Mouse (Mus musculus): ENCODE measurements around the gene Tnfrsf18. TPM values are rescaled to one million over a fixed set of nuclear protein-coding genes. Genes with fewer than 3 reads are reported as not detected.
A peak's percentile ranks its signal among the peaks of the same experiment; 100 is the strongest.

Tnfrsf18 gene
- total RNA-seq (2014; fragmentation: Nextera tagmentation), result 3.7 and 7.5 TPM in 2 replicates
- total RNA-seq (2017), result 2.6 and 7.0 TPM in 2 replicates

DNA sequence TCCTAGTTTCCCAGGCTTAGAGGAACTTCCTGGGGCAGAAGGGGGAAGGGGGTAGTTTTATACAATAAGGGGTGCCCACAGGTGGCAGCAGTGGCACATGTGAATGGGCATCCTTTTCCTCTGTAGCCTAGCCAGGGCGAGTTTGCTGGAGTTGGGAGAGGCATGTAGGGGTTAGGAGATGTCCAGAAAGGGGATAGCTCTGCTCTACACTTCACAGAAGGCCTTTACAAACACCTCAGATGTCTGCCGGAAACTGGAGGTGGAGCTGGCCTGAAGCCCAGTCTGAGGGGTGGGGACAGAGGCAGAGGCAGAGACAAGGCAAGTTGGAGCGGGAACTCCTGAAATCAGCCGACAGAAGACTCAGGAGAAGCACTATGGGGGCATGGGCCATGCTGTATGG lies at the start of gene Tnfrsf18:
Tnfrsf18 (plus strand) TSS at position 152 of the 400 bp plus-strand sequence.
- ATAC-seq (replicated peaks; ENCODE audit: low FRiP score, low TSS enrichment, poor library complexity, severe bottlenecking), result peak; percentile 60

DNA sequence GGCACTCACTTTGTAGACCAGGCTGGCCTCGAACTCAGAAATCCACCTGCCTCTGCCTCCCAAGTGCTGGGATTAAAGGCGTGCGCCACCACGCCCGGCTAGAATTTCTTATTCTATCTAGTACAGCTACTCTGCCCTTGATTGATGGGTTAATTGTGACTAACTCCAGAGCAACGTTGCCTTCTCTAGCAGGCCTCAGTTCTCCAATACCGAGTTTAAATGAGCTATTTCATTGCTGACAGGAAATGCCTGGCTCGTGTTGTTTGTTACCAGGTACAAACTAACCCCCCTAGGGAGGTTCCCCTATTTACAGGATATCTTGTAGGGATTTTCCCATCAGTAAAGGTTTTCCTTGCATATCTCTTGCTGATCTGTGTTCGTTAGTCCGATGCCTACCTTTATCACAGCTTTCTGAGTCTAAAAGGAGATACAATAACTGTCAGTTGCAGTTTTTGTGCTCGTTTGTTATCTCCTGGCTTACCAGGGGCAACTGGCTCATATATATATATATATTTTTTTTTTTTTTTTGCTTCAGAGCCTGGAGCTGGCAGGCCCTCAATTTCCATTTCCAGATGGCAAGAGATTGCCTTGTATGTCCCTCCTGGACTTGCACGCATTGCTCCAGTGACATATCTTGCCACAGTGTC lies 44.4 kb upstream of the Tnfrsf18 start:
- peak; percentile 73 for ATAC-seq (replicated peaks; ENCODE audit: low FRiP score, low TSS enrichment, poor library complexity, severe bottlenecking)

DNA sequence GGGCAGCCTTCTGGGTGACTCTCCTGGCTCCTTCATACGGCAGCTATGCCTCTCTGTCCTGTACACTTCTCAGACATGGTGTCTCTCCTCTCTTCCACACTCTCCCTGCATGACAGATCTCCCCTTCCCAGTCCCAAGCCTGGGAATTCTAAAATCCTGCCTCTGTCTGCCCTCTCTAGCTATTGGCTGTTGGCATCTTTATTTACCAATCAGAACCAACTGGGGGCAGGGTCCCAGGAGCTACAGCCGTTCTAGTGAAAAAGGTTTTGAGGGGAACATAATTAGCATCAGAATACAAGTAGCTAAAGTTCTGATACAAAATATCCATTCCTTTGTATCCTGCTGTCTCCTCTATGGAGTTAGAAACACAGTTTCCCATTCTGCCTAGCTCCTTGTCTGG lies 42.2 kb upstream of the Tnfrsf18 start:
- no peak for ATAC-seq (replicated peaks; ENCODE audit: low FRiP score, low TSS enrichment, poor library complexity, severe bottlenecking)

DNA sequence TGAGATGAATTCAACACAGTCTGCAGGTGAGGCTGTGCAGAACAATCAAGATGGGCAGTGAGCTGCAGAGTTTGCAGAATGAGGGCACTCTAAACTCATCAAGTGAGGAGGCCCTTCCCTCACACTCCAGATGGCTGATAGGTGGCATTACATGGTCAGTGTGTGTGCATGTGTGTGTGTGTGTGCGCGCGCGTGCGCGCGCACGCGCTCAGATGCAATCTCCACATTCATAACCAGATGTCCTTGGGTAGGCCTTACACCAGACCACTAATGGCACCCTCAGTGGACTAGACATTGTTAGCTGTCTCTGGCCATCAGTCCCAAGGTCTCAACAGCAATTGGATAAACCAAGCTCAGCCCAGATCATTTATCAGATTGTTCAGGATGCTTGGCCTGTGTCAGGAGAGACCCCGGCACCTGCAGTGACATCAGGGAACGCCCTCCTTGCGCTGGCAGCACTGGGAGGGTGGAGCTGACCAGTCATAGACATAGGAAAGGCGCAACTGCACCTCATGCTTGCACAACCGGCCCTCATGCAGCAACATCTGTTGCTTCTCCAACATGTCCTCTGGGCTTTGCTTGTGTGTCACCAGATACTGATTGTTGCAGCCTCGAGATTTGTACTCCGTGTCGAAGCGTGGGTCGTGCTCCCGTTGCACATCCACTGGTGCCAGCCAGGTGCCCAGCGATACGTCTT lies 34.6 kb upstream of the Tnfrsf18 start:
- ATAC-seq (replicated peaks; ENCODE audit: low FRiP score, low TSS enrichment, poor library complexity, severe bottlenecking), result peak; percentile 8; the same call in 1 of the 2 replicates

DNA sequence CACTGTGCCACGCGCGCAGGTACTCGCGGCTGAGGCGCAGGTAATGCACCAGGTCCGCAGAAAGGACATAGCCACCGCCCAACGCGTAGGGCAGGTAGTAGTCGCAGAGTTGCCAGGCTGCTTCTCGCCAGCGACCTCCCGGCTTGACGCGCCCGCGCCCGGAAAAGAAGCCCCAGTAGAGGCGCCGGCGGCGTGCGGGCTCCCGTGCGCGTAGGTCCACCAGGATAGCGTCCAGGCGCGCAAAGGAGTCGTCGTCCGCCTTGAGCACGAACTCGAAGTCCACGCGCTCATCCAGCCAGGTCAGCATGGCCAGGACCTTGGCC lies 34.1 kb upstream of the Tnfrsf18 start:
- no peak for ATAC-seq (replicated peaks; ENCODE audit: low FRiP score, low TSS enrichment, poor library complexity, severe bottlenecking)

DNA sequence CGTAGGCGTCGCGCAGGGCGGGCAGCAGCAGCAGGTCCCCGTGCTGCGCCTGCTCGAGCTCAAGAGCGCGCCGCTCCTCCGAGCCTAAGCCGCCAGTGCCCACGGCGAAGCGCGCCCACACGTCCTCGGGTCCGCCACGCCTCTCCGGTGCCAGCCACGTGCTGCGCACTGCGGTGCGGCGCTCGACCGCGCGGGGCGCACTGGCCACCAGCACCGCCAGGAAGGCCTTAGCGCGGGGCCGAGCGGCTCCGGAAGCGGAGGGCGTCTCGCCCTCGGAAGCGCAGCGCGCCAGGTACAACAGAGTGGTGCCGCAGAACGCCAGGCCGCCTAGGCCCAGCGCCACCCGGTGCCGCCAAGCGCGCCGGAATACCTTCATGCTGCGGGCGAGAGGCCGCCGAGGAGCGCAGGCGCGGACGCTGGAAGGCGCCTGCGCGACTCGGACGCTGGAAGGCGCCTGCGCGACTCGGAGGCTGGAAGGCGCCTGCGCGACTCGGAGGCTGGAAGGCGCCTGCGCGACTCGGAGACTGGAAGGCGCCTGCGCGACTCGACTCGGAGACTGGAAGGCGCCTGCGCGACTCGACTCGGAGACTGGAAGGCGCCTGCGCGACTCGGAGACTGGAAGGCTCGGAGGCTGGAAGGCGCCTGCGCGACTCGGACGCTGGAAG lies 33.6 kb upstream of the Tnfrsf18 start, which contains the start of the genes B3galt6 and Sdf4:
B3galt6 (minus strand) TSS at position 409 of the 665 bp plus-strand sequence.
Sdf4 (plus strand) TSS at position 632 of the 665 bp plus-strand sequence.
- ATAC-seq (replicated peaks; ENCODE audit: low FRiP score, low TSS enrichment, poor library complexity, severe bottlenecking), result peak; percentile 56

DNA sequence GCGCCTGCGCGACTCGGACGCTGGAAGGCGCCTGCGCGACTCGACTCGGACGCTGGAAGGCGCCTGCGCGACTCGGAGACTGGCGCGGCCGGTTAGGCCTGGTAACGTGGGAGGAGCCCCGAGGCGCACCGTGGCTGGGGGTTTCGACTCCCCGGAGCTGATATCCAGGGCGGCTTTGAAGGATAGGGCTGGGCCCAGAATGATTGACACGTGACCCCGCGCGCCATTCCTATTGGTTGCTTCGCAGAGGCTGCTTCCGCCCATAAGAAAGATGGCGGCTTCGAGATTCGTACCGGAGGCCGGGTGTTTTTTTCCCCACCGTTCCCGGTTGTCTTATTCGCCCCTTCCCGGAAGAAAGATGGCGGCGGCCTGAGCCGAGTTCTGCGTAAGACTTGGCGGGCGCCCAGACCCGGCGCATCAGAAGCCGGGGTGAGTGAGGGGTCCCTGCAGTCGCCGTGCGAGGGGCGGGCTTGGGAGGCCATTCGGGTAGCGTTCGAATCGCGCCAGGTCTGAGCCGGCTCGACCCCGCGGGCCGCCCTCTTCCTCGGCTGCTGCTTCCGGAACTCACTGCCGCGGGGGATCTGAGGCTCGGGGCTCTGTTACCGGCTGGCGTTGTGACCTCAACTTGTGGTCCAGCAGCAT lies 32.9 kb upstream of the Tnfrsf18 start:
- peak; percentile 62 for ATAC-seq (replicated peaks; ENCODE audit: low FRiP score, low TSS enrichment, poor library complexity, severe bottlenecking)

DNA sequence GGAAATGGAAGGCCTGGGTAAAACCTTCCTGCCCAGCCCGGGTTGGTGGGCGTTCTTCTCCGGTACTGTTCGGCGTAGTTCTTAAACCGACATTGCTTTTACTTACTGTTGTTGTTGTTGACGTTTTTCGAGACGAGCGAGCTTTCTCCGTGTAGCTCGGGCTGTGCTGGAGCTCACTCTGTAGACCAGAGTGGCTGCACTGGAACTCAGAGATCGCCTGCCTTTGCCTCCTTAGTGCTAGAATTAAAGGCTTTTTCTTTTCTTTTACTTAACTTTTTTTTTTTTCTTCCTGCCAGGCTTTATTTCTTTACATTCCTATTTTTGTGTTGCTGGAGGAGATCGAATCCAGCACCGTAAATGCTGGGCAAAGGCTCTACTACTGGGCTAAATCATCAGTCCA lies 32.4 kb upstream of the Tnfrsf18 start:
- no peak for ATAC-seq (replicated peaks; ENCODE audit: low FRiP score, low TSS enrichment, poor library complexity, severe bottlenecking)

DNA sequence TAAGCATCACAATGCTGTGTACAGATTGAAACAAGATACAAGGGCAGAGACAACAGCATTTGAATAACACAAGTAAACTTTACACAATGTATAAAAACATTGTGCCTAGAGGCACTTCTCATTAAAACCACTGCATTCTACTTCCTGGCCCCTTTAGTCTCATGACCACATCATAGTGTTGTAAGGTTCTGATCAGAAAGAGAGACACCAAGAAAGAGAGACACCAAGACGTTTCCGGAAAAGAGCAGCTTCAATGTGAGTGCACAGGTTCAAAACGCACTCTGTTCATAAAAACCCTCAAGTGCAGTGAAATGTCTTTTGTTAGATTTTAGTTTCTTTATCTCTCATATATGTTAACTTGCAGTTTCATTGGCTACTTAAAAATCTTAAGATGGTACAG lies 21.9 kb upstream of the Tnfrsf18 start:
- ATAC-seq (replicated peaks; ENCODE audit: low FRiP score, low TSS enrichment, poor library complexity, severe bottlenecking), result no peak

DNA sequence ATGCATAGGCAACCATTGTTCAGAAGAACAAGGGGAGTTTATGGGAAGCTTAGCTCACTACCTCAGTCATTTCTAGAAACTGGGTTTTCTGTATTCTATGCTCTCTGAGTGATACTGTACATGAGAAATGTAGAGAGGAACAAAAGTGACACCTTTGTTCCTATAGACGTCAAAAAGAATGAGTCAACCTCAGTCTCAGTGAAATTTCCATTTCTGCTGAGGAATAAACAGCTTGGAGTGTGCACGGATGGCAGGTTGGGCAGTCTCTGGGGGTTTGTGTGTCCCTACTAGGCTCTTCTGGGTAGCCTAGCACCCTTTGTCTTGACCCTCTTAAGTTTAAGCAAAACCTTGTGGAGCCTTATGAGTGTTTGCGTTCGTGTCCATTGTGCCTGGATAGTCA lies 17.6 kb upstream of the Tnfrsf18 start:
- ATAC-seq (replicated peaks; ENCODE audit: low FRiP score, low TSS enrichment, poor library complexity, severe bottlenecking), result no peak

DNA sequence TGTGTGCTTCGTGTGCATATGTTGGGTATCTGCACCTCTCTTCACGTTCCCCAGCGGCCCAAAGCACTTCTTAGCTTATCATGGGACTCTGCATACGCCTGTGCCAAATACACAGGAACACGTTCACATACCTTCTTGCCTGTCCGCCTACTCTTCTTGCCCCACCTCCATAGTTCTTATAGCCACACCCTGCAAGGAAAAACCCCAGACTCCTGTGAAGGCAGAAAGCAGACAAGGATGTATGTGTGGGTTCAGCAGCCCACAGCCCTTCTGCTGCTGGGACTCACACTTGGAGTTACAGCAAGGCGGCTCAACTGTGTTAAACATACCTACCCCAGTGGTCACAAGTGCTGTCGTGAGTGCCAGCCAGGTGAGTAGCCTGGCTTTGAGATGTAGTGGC lies 12.3 kb upstream of the Tnfrsf18 start, which contains the start of gene Tnfrsf4:
Tnfrsf4 (plus strand) TSS at position 207 of the 400 bp plus-strand sequence.
- ATAC-seq (replicated peaks; ENCODE audit: low FRiP score, low TSS enrichment, poor library complexity, severe bottlenecking), result no peak

DNA sequence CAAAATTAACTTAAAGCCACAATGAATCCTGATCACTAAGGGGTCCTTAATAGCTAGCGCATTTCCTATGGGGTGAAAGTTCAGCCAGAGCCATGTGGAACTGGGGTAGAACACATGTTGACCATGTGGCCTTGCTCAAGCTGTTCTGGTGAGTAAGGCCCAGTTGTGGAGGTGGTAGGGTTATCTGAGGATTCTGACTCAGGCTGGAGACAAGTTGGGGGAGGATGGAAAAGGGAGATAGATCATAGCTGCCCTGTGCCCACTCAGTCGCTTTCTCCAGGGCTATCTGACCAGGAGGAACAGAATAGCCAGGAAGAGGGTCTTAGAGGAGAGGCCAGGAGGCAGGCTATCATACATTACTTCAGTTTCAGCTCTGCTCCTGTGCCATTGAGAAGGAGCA lies 11.5 kb upstream of the Tnfrsf18 start:
- ATAC-seq (replicated peaks; ENCODE audit: low FRiP score, low TSS enrichment, poor library complexity, severe bottlenecking), result no peak

DNA sequence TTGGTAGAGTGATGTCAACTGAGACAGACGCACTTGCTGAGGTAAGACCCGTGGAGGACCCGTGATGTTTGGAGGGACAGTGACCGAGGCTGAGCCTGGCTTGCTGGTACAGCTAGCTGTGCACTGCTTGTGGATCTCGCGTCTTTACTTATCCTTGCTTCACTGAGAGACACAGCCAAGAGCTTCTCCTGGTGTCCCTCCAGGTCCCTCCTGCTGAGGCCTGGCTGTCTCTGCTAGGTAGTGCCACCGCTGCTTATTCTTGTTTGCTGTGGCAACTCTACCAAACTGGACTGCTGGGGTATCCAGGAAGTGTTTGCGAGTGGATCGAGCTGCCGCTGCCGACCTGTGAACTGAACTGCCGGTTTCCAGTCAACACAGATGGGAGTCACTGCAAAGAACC lies 6.2 kb upstream of the Tnfrsf18 start:
- ATAC-seq (replicated peaks; ENCODE audit: low FRiP score, low TSS enrichment, poor library complexity, severe bottlenecking), result no peak

DNA sequence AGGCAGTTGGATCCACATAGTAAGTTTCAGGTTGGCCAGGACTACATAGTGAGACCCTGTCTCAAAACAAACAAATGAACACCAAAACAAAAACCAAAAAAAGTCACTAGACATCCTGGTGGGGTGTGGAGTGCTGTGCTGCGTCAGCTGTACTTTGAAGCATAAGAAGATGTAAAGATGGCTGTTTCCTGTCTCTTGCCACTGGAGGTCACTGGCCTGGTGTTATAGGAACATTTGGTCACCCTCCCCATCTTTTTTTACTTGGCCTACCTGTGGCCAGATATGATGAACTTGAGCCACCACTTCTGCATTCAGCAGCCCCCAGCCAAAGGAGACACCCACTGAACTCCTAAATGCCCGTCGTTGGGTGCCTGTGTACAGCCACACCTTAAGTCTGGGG lies 4.6 kb upstream of the Tnfrsf18 start:
- ATAC-seq (replicated peaks; ENCODE audit: low FRiP score, low TSS enrichment, poor library complexity, severe bottlenecking), result no peak

DNA sequence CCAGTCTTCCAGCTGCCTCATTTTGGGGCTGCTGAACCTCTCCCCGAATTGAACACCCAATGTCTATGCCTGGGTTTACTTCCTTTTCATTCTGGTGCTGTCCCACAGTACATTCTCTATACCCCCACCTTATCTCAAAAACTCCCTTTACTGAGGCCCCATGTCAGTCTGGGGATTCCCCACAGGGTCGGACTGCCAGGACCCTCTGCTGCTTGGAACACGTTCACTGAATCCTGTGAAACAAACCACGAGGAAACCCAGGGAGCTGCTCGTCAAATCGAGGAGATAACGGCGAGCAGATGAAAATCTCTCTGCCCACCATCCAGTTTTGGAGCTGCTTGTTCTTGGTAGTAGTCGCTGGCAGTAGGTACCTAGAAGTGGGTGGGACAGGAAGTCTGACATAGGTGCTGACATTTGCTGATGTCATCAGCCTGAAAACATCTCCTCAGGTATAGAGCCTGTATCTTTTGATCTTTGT lies 4.0 kb upstream of the Tnfrsf18 start:
- peak; percentile 31; the same call in 1 of the 2 replicates for ATAC-seq (replicated peaks; ENCODE audit: low FRiP score, low TSS enrichment, poor library complexity, severe bottlenecking)

DNA sequence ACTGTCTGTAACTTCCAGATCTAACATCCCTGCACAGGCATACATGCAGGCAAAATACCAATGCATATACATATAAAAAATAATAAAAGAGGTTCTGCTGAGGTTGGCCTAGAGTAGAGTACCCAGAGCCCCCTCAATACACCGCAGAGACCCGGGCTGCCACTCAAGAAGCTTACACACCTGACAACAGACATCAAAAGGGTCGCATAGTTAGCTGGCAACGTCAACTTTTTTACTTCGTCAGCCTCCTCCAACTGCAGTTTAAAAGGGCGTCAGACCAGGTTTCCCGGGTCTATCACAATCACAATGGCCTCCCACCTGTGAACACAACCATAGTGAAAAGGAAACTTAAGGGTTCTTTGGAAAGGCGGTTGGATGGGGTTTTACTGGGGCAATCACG lies 2.4 kb upstream of the Tnfrsf18 start:
- ATAC-seq (replicated peaks; ENCODE audit: low FRiP score, low TSS enrichment, poor library complexity, severe bottlenecking), result no peak

DNA sequence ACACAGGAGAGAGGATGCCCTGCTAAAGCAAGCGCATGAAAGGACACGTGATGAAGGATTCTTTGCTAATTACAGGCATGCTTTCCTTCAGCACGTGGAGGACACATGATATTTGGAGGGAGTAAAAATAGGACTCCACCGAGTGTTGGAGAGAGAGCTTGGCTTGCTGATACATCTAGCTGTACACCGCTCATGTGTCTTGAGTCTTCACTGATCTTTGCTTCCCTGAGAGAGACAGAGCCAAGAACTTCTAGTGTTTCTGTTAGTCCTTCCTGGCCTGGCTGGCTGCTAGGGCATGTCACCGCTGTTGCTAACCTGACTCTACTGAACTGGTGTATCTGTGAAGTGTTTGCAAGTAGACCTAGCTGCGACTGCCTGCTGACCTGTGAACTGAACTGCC lies 1.8 kb upstream of the Tnfrsf18 start:
- no peak for ATAC-seq (replicated peaks; ENCODE audit: low FRiP score, low TSS enrichment, poor library complexity, severe bottlenecking)

DNA sequence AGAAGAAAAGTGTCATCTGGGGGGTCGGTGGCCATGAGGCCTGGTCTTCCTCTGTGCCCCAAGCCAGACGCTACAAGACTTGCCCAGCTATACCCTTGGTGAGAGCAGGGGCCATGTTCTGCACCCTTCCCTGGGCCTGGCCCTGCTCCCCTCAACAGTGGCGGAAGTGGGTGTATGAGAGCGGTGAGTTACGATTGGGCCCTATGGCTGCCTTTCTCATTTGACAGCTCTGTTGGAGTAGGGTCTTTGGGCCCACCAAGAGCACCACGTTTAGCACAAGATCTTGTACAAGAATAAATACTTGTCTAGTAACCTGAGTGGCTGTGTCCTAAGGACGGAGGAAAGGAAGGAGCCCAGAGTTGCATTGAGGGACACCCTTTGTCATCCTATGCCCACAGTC lies 2.6 kb downstream of the Tnfrsf18 start:
- no peak for ATAC-seq (replicated peaks; ENCODE audit: low FRiP score, low TSS enrichment, poor library complexity, severe bottlenecking)

DNA sequence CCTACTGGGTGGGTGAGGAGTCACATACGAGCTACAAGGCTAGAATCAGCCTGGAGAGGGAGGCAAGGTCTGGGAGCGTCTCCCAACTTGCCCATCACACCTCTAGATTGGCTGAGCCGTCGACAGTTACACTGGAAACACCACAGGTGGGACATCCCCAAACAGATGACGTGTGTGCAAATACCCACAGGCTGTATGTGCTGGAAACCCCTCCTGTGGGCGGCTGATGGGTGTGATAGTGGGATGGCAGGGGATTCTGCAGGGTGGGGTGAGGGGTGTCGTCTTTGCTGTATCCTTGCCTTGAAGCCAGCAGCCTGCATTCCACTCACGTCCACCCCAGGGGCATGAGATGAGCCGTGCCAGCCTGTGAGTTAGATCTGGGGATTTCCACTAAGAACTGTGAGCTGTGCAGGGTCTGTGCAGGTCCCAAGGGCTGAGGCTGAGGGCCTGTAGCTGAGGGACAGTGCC lies 4.7 kb downstream of the Tnfrsf18 start:
- no peak for ATAC-seq (replicated peaks; ENCODE audit: low FRiP score, low TSS enrichment, poor library complexity, severe bottlenecking)

DNA sequence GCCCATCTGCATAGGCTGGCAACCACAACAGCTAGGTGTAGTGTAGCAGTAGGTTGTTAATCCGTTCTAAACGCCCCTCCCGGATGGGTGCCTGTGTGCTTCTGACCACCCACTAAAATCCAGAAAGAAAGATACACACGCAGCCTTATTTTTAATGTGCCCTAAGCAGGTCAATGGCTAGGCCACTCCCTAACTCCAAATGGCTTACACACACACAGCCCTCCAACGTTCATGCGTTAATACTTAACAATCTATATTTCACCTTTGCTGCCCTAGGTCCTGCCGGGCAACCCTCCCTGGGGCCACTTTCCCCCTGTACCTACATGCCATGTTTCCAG lies 5.3 kb downstream of the Tnfrsf18 start:
- ATAC-seq (replicated peaks; ENCODE audit: low FRiP score, low TSS enrichment, poor library complexity, severe bottlenecking), result no peak
